Mouse (Mus musculus): Measurements from ENCODE around the gene Gm20388.

The Gm20388 gene

GRCm38 (mm10) chr8:120289698-120290181 lies 379.1 kb downstream of the Gm20388 start:
- DNase-seq (ENCODE audit: low spot score in 2 of 2): no peak

- no peak for DNase-seq (ENCODE audit: low spot score in 2 of 2)
Measured at GRCm38 (mm10) chr8:120290614-120291013, 380.0 kb downstream of the Gm20388 start.

DNA sequence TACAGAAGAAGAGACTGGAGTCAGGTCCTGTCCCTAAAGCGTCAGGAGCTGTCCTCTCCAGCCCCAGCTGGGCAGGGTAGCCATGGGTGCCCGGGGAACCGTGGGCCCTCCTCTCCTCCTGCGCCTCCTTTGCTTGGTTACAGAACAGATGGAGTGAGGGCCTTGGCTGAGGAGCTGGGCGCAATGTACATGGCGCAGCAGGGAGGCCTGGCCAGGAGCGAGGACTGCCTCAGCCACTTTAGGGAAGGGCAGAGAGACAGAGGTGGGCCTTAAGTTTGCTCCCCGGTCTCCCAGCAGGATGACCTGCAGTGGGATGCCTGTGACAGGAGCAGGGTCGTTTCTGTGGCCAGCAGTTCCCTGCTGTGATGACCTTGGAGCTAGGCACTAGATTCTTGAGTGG lies 381.0 kb downstream of the Gm20388 start:
- no peak for DNase-seq (ENCODE audit: low spot score in 2 of 2)

- peak in 1 of 2 experiments; percentile 58 for DNase-seq (ENCODE audit: low spot score in 2 of 2)
Measured at GRCm38 (mm10) chr8:120292316-120293107, 381.9 kb downstream of the Gm20388 start.

- DNase-seq (ENCODE audit: low spot score in 2 of 2): no peak
Measured at GRCm38 (mm10) chr8:120293421-120294357, 383.0 kb downstream of the Gm20388 start.

DNA sequence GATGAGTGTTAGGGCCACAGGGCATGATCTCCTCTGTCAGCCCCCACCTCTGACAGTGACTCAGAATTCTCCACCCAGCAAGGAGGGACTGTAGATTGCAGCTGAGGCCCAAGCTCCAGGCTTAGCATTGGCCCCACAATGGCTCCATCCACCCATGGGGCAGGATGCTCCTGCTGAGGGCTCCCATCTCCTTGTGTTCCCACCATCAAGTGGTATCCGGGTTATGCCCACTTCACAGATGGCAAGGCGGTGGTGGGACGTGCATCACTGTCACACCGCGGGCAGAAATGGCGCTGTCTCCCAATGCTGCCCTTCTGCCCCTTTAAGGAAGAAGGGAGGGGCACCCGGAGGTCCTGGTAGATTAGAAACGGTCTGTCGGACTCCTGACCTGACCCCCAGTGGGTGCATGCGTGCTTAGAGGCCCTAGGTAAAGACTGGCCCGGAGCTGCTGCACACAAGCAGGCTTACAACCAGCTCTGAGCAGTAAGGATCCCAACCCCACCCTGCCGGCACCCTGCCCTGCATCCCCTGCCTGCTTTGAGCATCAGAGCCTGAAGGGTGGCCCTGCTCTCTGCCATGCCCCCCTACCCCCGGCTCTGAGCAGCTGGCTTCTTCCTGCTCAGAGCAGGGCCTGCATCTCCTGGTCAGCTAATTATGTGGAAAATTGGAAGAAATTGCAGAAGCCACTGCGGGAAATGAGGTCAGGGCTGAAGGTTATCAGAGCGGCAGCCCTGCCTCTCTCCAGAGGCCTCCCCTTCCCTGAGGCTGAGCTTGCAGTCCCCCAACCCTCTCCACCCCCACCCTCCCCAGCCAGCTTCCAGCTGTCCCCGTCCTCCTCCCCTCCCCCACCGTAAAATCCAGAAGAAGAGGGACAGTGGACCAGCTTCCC lies 384.6 kb downstream of the Gm20388 start:
- DNase-seq (ENCODE audit: low spot score in 2 of 2): no peak

DNA sequence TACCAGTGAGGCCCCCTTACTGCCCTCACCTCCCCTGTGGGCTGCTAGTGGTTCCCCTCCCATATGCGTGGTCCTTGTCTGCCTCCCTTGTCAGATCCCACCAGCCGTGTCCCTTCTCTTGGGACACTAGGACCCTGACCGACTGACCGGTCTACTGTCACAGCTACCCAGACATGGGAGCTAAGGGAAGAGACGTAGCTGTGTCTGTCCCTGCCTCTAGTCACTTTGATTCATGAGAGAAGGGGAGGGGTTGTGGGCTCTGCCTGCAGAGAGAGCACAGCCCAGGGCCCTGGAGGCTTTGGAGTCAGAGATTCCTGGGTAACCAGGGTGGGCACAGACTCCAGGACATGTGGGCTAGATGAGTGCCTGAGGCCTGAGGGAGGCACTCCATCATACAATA lies 386.4 kb downstream of the Gm20388 start:
- no peak for DNase-seq (ENCODE audit: low spot score in 2 of 2)

- no peak for DNase-seq (ENCODE audit: low spot score in 2 of 2)
Measured at GRCm38 (mm10) chr8:120298601-120299532, 388.2 kb downstream of the Gm20388 start.

DNA sequence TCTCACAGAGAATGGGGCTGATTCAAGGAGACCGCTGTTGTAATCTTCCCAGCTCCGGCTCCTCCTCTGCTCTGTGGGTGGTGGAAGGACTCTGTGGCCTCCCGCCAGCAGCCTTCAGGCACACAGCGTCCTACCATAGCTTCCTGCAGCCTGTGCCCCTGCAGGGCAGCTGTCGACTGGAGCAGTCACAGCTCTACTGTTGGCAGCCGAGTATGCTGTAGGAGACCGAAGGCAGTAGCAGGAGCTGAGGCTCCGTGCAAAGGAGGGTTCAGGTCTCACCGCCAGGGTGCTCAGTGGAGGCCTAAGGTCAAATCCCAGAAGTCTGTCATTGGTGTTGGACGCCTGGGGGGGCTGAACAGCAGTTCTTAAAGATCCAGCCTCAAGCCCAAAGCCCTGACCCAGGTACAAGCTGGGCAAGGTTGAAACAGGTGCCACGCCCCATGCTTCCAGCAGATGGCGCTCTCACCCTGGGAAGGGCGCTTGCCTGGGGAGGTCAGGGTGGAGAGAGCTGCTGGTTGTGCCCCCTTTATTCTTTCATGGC lies 390.0 kb downstream of the Gm20388 start:
- DNase-seq (ENCODE audit: low spot score in 2 of 2): peak in 1 of 2 experiments; percentile 65

- no peak for DNase-seq (ENCODE audit: low spot score in 2 of 2)
Measured at GRCm38 (mm10) chr8:120302941-120303675, 392.5 kb downstream of the Gm20388 start.

- no peak for DNase-seq (ENCODE audit: low spot score in 2 of 2)
Measured at GRCm38 (mm10) chr8:120304097-120304496, 393.5 kb downstream of the Gm20388 start.

DNA sequence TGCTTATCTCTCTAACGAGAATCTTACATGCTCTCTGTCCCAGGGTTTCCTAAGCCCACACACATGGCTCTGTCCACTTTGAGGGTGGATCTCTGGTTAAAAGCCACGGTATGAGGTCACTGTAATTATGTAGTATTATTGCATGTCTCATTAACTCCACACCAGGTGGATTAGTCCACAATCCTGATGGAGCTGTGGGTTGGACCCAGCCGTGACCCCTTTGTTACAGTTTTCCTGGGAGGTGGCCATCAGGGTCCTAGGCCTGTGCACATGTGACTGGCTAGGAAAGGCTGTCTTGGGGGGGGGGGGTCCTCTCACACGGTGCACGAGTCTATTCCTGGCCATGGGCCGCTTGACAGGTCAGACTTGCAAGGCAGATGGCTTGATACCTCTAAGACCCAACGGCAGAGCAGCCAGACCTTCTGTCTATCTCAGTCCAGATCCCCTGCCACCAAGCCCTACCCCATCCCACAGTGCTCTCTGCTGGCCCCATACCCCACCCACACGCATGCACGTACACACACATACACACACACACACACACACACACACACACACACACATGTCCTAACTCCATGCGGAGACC lies 395.3 kb downstream of the Gm20388 start:
- DNase-seq (ENCODE audit: low spot score in 2 of 2): no peak

- no peak for DNase-seq (ENCODE audit: low spot score in 2 of 2)
Measured at GRCm38 (mm10) chr8:120307103-120307502, 396.5 kb downstream of the Gm20388 start.

GRCm38 (mm10) chr8:120307528-120307927 lies 396.9 kb downstream of the Gm20388 start:
- DNase-seq (ENCODE audit: low spot score in 2 of 2): no peak

DNA sequence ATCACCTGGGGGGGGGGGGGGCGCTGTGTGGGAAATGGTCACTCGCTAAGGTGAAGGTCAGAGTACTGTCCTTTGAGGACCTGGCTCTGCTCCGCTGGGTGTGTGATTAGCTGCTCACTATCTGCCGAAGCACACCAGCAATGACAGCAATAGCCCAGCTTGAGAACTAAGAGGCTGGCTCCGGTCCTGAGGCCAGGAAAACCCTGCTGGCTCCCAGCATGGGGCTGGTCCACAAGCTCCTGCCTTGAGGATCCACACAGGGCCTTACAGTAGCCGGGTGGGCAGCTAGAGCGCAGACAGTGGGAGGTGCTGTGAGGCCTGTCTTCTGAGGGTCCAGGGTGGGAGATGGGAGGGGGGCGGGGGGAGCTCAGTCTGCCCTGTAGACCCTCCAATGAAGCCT lies 397.5 kb downstream of the Gm20388 start:
- no peak for DNase-seq (ENCODE audit: low spot score in 2 of 2)

- DNase-seq (ENCODE audit: low spot score in 2 of 2): no peak
Measured at GRCm38 (mm10) chr8:120308553-120308952, 397.9 kb downstream of the Gm20388 start.

DNA sequence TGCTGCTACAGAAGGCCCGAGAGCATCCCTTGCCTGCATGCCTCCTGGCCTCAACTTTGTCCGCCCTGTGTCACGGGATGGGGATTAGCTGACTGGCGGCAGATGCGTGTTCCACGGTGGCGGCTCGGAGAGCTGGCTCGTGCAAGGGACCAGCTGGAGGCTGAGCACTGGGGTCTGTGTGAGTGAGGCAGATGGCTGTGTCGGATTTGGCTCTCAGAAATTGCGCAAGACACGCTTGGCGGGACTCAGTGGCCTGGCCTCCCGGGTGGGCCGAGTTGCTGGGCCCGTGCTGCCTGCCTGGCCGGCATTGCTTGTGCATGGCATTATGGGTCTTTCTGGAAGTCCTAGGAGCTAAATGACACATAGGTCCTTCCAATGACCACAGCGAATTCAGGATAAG lies 398.7 kb downstream of the Gm20388 start:
- no peak for DNase-seq (ENCODE audit: low spot score in 2 of 2)

DNA sequence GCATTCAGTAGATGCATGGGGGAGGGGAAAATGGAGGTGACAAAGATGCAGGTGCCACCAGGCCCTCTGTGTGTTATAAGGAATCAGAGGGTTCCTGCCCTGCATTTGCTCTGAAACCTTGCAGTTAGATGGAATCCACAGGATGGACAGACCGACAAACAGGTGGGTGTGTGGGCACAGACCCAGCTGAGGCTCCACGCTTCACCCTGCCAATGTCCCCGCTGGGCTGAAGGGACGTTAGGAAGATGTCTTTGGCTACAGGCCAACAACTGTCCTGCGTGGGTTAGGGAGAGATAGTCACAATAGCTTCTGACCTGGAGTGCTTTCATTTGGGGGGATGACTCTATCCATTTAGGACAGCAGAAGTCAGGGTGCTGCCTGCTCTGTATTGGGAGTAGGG lies 399.4 kb downstream of the Gm20388 start:
- no peak for DNase-seq (ENCODE audit: low spot score in 2 of 2)

DNA sequence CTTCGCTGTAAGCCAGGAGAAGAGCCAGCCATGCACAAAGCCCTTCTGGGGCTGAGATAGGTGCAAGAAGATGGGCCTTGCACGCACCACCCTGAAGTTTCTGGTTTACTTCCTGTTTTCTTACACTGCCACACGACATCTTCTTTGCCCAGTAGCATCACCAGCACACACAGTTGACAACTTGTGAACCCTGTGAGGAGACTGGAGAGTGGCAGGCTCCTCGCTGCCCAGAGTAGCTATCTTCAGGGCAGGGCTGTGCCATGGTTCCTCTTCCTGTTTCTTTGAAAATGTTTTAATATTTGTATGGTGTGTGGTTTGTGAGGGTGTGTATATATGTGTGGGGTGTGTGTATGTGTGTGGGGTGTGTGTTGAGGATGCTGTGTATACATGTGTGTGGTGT lies 401.8 kb downstream of the Gm20388 start:
- DNase-seq (ENCODE audit: low spot score in 2 of 2): no peak

Data from frontal cortex, postnatal 25 days (tissue).